Mouse (Mus musculus): ENCODE results near the gene AL732309.1. TPM values are rescaled to one million over a fixed set of nuclear protein-coding genes. Genes with fewer than 3 reads are reported as not detected.

AL732309.1 gene
- total RNA-seq, 2 experiments from 2014 or later: 0.86 to 1.2 TPM

DNA sequence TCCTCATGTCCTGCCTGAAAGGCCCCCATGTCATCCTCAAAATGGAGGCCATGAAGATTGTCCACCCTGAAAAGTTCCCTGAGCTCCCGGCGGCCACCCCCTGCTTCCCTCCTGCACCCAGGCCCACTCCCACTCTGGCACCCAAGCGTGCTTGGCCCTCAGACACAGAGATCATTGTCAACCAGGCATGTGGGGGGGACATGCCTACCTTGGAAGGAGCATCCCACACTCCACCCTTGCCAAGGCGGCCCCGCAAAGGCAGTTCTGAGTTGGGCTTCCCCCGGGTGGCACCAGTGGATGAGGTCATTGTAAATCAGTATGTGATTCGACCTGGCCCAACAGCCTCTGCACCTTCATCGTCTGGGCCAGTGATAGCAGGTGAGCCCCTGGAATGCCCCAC lies 3.3 kb downstream of the AL732309.1 start:
- Histone ChIP-seq H3K4me3 (no peak overlapping the region), H3K27ac (no peak overlapping the region)
- intact Hi-C loops (cut with DNase I): no loop called here
- no peak for TF ChIP-seq CTCF (IDR thresholded peaks at IDR 0.05)
- no peak for DNase-seq

DNA sequence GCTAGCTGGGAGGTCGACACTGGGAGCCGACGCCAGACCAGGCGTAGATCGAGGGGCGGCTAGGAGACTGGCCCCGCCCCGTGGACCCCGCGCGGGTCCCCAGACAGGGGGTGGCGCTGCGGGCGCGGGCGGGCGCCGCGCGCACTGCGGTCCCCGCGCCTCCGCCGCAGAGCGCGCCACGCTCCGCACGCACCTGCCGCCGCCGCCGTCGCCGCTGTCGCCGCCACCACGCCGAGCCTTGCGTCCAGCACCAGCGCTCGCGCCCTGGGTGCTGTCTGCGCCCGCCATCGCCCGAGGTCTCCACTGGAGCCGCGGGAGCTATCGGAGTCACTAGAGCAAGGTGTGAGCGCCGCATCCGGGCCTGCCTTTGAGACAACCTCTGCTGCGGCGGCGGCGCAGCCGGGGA lies 4.6 kb downstream of the AL732309.1 start, which contains the start of the genes Rnf208 and Cysrt1:
TSS of gene Rnf208 (plus strand) at position 155 of the 406 bp plus-strand sequence.
TSS of gene Cysrt1 (minus strand) at position 352 of the 406 bp plus-strand sequence.
- no peak for TF ChIP-seq CTCF (IDR thresholded peaks at IDR 0.05)
- peak within 1 kb of the TSS; percentile 71 for H3K27ac ChIP-seq
- no peak for DNase-seq
- H3K4me3 ChIP-seq: peak within 1 kb of the TSS; percentile 65
- intact Hi-C loops (cut with DNase I): no loop called here

GRCm38 (mm10) chr2:25241438-25241775 lies 5.3 kb downstream of the AL732309.1 start:
- no peak for DNase-seq
- TF ChIP-seq CTCF (IDR thresholded peaks at IDR 0.05): no peak
- H3K4me3 ChIP-seq: peak overlapping the region; percentile 65
- H3K27ac ChIP-seq: no peak overlapping the region
- intact Hi-C loops (cut with DNase I): no loop called here

DNA sequence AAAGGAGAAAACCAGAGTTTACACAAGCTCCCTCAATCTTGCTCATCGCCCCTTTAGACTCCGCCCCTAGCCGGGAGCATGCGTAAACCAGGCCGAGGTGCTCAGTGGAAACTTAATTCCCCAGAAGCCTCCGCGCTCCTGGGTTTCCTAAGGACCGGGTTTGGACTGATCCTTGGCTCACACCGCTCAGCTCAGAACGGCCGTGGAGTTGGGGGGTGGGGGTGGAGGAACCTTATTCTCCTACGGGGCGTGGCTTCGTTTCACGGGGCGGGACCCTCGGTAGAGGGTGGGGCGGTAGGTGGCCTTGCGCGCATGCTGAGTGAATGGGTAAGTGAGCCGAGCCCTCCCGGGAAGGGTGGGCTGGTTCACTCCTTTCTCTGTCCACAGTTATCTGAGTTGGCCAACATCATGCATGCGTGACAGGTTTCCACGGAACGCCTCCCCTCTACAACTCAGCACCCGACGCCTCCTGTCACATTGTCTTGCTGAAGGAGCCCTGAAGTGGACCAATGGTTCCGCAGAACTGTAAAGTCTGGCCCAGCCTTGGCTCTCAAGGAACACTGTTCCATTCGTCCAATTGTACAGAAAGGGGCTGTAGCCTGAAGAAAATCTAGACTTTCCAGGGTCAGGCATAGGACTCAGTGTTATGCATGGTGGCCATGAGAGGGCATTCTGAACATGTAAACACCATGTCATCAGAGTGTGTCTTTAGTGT lies 5.8 kb downstream of the AL732309.1 start:
- intact Hi-C loops (cut with DNase I): no loop called here
- Histone ChIP-seq H3K4me3 (peak overlapping the region; percentile 65), H3K27ac (peak overlapping the region; percentile 71)
- peak; percentile 80 for DNase-seq
- no peak for TF ChIP-seq CTCF (IDR thresholded peaks at IDR 0.05)

DNA sequence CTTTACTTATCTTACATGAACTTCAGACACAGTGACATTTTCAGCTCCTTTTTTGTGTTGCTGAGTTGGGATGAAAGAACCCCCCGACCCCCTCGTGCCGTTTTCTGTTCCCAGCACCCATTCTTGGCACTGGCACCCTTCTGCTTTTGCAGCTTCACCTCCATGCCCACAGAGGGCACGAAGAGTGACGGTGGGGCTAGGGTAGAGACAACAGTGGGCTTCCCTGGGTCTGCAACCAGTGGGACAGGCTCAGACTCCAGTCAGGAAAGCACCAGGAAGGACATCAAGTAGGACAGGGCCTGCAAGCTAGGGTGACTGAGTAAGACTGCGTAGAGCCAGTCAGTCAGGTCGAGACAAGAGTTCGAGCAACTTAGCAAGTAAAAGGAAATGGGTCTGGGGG lies 6.4 kb downstream of the AL732309.1 start:
- no peak for TF ChIP-seq CTCF (IDR thresholded peaks at IDR 0.05)
- Histone ChIP-seq H3K27ac (peak overlapping the region; percentile 71), H3K4me3 (peak overlapping the region; percentile 65)
- intact Hi-C loops (cut with DNase I): no loop called here
- DNase-seq: no peak

DNA sequence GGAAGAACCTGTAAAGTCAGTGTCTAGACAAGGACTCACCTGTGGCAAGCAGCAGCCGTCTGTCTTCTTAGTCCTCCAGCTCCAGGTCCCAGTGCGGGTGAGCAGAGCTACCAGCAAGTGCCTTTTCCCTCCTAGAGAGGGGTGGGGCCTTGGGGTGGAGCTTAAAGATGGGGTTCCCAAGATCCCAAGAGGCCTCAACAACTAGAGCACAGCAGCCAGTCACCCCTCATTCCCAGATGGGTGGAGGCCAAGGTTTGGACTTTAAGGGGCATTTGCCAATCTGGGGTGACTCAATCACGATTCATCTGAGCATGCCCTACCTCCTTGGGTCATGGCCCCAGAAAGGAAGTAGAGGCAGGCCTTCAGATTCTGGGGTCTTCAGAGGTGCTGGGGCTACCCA lies 6.9 kb downstream of the AL732309.1 start:
- no peak for DNase-seq
- intact Hi-C loops (cut with DNase I): no loop called here
- Histone ChIP-seq H3K4me3 (no peak overlapping the region), H3K27ac (no peak overlapping the region)
- TF ChIP-seq CTCF (IDR thresholded peaks at IDR 0.05): no peak

DNA sequence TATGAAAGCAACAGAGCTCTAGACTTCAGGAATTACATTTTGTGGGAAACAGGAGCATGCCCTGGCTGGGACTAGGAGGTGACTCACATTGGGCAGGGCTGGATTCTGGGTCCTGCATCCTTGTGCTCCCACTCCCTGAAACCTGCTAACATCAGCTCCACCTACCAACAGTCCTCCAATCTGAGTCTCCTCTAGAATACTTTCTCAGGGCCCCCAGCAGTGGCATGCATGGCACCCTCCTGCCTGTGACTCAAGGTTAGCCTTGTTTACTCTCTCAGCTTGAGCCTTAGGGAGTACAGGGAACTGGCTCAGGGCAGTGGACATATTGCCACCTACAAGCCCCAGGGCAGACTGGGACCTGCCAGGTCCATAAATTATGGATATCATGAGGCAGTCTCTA lies 8.6 kb downstream of the AL732309.1 start:
- no peak for TF ChIP-seq CTCF (IDR thresholded peaks at IDR 0.05)
- intact Hi-C loops (cut with DNase I): no loop called here
- H3K27ac ChIP-seq: no peak overlapping the region
- no peak for DNase-seq
- H3K4me3 ChIP-seq: no peak overlapping the region

DNA sequence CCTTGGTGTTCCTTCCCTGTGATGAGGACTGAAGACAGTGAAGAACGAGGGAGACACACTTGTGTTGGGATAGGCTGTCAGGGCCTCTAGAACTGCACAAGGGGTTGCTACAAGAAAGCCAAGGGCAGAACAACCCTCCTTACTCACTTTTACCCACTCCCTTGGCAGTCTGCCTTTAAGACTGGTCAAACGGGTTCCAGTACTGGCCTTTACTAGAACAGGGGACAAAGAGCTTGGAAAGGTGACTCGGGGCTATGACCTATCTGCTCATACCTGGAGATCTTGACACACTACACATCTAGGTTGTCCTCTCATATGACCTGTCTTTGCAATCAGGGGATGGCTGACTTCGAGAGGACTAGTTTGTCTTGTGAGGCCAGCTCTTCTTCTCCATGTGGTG lies 9.1 kb downstream of the AL732309.1 start:
- DNase-seq: no peak
- Histone ChIP-seq H3K27ac (no peak overlapping the region), H3K4me3 (no peak overlapping the region)
- TF ChIP-seq CTCF (IDR thresholded peaks at IDR 0.05): no peak
- intact Hi-C loops (cut with DNase I): no loop called here

- intact Hi-C loops (cut with DNase I): no loop called here
- Histone ChIP-seq H3K4me3 (no peak within 1 kb of the TSS), H3K27ac (no peak within 1 kb of the TSS)
- TF ChIP-seq CTCF (IDR thresholded peaks at IDR 0.05): no peak
- DNase-seq: no peak
Observed at GRCm38 (mm10) chr2:25236614-25237013, 10.0 kb downstream of the AL732309.1 start, which contains the start of gene Rnf224. TSS of gene Rnf224 (minus strand) at chr2:25236787.

GRCm38 (mm10) chr2:25234551-25235220 lies 12.0 kb downstream of the AL732309.1 start:
- no peak overlapping the region for H3K27ac ChIP-seq
- DNase-seq: no peak
- H3K4me3 ChIP-seq: no peak overlapping the region
- intact Hi-C loops (cut with DNase I): no loop called here
- TF ChIP-seq CTCF (IDR thresholded peaks at IDR 0.05): no peak

GRCm38 (mm10) chr2:25234050-25234449 lies 12.6 kb downstream of the AL732309.1 start, which contains the start of gene Slc34a3:
TSS of gene Slc34a3 (minus strand) at chr2:25234364.
- TF ChIP-seq CTCF (IDR thresholded peaks at IDR 0.05): no peak
- no peak for DNase-seq
- no peak within 1 kb of the TSS for H3K4me3 ChIP-seq
- no peak within 1 kb of the TSS for H3K27ac ChIP-seq
- intact Hi-C loops (cut with DNase I): no loop called here

DNA sequence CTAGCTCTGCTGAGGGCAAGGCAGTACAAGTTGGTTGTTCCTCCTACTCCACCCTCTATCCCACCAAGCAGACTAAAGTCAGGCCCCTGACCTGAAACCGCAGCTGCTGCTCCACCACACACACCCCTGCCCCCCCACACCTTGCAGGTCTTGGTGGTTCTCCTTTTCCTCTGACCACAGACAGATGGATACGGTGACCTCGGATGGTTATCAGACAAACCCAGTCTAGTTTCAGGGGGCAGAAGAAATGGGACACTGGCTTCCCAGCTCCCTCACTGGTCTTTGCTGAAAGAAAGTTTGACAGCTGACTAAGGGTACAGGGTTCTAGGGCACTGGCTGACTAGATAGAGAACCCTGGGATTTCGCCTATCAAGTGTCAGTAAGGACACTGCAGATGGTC lies 13.2 kb downstream of the AL732309.1 start:
- TF ChIP-seq CTCF (IDR thresholded peaks at IDR 0.05): no peak
- no peak for DNase-seq
- intact Hi-C loops (cut with DNase I): no loop called here
- Histone ChIP-seq H3K4me3 (no peak overlapping the region), H3K27ac (no peak overlapping the region)

GRCm38 (mm10) chr2:25231038-25231437 lies 15.6 kb downstream of the AL732309.1 start:
- no peak for TF ChIP-seq CTCF (IDR thresholded peaks at IDR 0.05)
- Histone ChIP-seq H3K4me3 (no peak overlapping the region), H3K27ac (no peak overlapping the region)
- no peak for DNase-seq
- intact Hi-C loops (cut with DNase I): no loop called here

All from gastrocnemius, adult 2 months (tissue).